Mouse (Mus musculus): ENCODE results near the gene Spice1.

DNA sequence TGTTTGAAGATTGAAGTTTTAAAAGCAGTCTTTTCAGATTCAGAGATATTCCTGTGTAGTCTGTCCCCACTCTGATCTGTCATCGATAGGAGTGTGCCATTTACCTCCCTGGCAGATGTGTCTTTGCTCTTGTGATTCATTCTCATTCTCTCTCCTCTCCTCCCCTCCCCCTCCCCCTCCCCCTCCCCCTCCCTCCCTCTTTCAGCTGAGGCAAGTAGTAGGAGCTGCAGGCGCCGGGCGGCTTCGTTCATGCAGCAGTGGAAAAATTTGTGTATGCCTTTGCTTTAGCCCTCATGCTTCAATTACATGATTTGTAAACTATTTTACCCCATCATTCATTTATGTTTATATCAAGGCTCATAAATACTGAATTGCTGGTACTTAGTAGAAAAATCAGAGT lies 34.7 kb downstream of the Spice1 start:
- TF ChIP-seq TAL1 (IDR thresholded peaks at IDR 0.05; ENCODE audit: low read length) (no peak), GATA1 (IDR thresholded peaks at IDR 0.05; ENCODE audit: low read length) (no peak)
